Mouse (Mus musculus): ENCODE data around the gene Hdac9. TPM values are rescaled to one million over a fixed set of nuclear protein-coding genes. Genes with fewer than 3 reads are reported as not detected.

Hdac9 gene
- total and polyA plus RNA-seq, 3 experiments = 0.03 to 0.19 TPM; not detected in 1

DNA sequence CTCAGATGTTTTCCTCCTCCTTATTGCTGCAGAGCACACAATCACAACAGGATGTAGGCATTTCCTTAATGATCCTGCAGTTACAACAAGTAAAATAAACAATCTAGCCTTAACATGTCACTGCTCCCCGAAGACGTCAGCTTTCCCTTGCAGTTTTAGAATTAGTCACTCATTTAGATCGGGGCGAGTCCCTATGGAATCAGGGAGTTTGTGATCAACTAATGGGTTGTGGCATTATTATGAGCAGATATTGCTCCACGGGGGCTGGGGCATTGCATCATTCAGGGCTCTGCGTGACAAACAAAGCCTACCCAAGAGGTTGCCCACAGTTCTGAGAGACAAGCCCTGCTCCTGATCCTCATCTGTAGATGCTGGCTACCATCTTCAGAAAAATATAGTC, 96.7 kb downstream of the Hdac9 start:
- no peak for DNase-seq (ENCODE audit: low read depth, low spot score)
- no peaks in the 10 kb centered on the region for H3K27me3 ChIP-seq (ENCODE audit: control insufficient read depth in 1 of 2, insufficient read depth in 2 of 2, low read length in 2 of 2)
- H3K36me3 ChIP-seq (ENCODE audit: control insufficient read depth in 1 of 2, insufficient read depth in 2 of 2, low read length in 2 of 2) = no peaks in the 10 kb centered on the region
- TF ChIP-seq NELFE (IDR thresholded peaks at IDR 0.05; ENCODE audit: low read depth, low read length) (no peak), GATA1 (IDR thresholded peaks at IDR 0.05; ENCODE audit: low read depth, low read length) (no peak), CHD1 (IDR thresholded peaks at IDR 0.05; ENCODE audit: low read depth, low read length) (no peak), TBP (IDR thresholded peaks at IDR 0.05; ENCODE audit: low read depth, low read length) (no peak), GABPA (IDR thresholded peaks at IDR 0.05; ENCODE audit: low read depth, low read length) (no peak), USF1 (IDR thresholded peaks at IDR 0.05; ENCODE audit: low read depth, low read length) (no peak), USF2 (IDR thresholded peaks at IDR 0.05; ENCODE audit: borderline replicate concordance in 1 of 2, insufficient read depth in 1 of 2, low read depth in 1 of 2, low read length in 2 of 2) (no peak), TCF12 (IDR thresholded peaks at IDR 0.05; ENCODE audit: low read depth, low read length) (no peak), SIN3A (IDR thresholded peaks at IDR 0.05; ENCODE audit: low read length) (no peak), POLR2A (IDR thresholded peaks at IDR 0.05; ENCODE audit: control insufficient read depth in 1 of 2, insufficient read depth in 1 of 2, low read depth in 1 of 2, low read length in 2 of 2, poor library complexity in 1 of 2) (no peak), MAX (IDR thresholded peaks at IDR 0.05; ENCODE audit: low read length) (no peak), MEF2A (IDR thresholded peaks at IDR 0.05; ENCODE audit: extremely low read depth, insufficient replicate concordance, low read depth, low read length, poor library complexity, severe bottlenecking) (no peak)
- H3K4me3 ChIP-seq (ENCODE audit: control insufficient read depth in 1 of 2, insufficient read depth in 1 of 2, low read depth in 2 of 2, low read length in 2 of 2) = no peak overlapping the region
- H3K9ac ChIP-seq (ENCODE audit: control insufficient read depth, low read depth, low read length, poor library complexity, severe bottlenecking) = no peak overlapping the region
- no peaks in the 10 kb centered on the region for H3K4me1 ChIP-seq (ENCODE audit: control insufficient read depth in 1 of 2, insufficient read depth in 2 of 2, low read length in 2 of 2)
- no peaks in the 10 kb centered on the region for H3K9me3 ChIP-seq (replicated peaks; ENCODE audit: insufficient read depth, low read length)
- H3K27ac ChIP-seq (ENCODE audit: control insufficient read depth, low read depth, low read length) = no peak overlapping the region
- no peaks in the 10 kb centered on the region for H3K79me2 ChIP-seq (ENCODE audit: control insufficient read depth, insufficient read depth, low read length, poor library complexity)

DNA sequence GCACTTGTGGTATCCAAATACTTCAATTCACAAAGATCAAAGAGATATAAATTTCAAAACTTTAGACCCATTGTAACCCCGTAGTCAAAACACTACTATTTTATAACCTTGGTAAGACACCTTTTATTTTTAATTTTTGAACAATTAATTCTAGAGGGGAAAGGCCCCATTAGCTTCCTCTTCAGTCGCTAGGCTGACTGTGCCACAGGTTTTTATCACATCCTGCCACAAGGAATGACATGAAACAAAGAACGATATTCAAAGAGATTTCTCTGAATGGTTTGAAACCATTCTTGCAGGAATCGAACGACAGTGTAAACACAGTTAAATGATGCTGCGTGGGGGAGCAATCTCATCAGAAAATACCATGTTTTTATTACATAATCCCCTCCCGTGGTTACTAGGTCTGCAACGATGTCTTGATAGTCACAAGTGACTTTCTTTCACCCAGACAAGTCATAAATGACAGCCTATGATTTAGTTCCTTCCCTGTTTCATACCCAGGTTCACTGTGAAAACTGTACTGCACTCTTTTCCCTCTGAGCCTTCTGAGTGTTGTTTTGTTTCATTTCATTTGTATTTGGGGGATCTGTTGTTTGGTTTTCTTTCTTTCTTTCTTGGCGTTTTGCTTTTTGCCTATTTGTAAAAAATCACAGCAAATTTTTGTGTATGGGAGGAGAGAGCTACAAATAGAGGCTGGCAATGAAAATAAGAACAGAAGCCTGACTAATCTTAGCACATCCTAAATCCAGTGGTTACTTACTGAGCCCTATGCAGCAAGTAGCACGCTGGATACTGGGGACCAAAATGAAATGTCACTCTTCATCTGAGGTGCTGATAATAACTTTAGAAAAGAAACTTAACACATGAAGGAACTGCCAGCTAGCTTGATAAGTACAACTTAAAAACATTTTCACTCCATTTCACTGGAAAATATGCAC, 105.0 kb downstream of the Hdac9 start:
- DNase-seq (ENCODE audit: low read depth, low spot score) = no peak
- TF ChIP-seq ZC3H11A (IDR thresholded peaks at IDR 0.05; ENCODE audit: low read depth, low read length) (no peak), USF1 (IDR thresholded peaks at IDR 0.05; ENCODE audit: low read depth, low read length) (no peak), CHD1 (IDR thresholded peaks at IDR 0.05; ENCODE audit: low read depth, low read length) (no peak)
- Histone ChIP-seq H3K9me3 (replicated peaks; ENCODE audit: insufficient read depth, low read length) (no peaks in the 10 kb centered on the region), H3K4me3 (ENCODE audit: control insufficient read depth in 1 of 2, insufficient read depth in 1 of 2, low read depth in 2 of 2, low read length in 2 of 2) (no peak overlapping the region), H3K79me2 (ENCODE audit: control insufficient read depth, insufficient read depth, low read length, poor library complexity) (no peaks in the 10 kb centered on the region), H3K4me1 (ENCODE audit: control insufficient read depth in 1 of 2, insufficient read depth in 2 of 2, low read length in 2 of 2) (no peaks in the 10 kb centered on the region), H3K27ac (ENCODE audit: control insufficient read depth, low read depth, low read length) (no peak overlapping the region), H3K36me3 (ENCODE audit: control insufficient read depth in 1 of 2, insufficient read depth in 2 of 2, low read length in 2 of 2) (no peaks in the 10 kb centered on the region), H3K9ac (ENCODE audit: control insufficient read depth, low read depth, low read length, poor library complexity, severe bottlenecking) (no peak overlapping the region), H3K27me3 (ENCODE audit: control insufficient read depth in 1 of 2, insufficient read depth in 2 of 2, low read length in 2 of 2) (no peaks in the 10 kb centered on the region)
